ENCODE assay signal across 13 mouse cellular contexts in the genomic region with DNA sequence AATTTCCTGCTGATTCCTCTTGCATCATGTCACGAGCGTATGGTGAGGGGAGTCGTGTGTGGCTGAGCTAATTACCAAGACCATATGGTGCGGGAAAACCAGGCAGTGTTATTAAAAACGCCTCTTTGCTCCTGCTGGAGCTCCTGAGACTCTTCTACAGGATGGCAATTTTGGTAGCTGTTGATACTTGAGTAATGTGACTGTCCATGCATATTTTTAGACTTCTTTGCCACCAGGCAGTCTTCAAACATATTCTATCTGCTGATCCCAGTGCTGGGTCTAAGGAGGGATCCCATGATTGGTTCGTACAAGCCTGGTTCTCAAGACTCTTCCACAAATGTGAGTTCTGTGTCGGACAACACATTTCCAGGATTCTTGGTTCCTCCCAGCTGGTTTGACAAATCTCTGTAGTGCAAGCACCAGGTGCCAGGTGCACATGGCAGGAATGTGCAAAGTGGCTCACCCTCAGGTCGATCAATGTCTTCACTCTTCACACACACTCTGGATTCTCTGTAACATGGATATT. TPM values are rescaled to one million over a fixed set of nuclear protein-coding genes. Genes with fewer than 3 reads are reported as not detected.
DNase-seq lines count a peak whose midpoint lies in the region; ATAC-seq lines count a peak whose summit lies in the region.
"Had no signal": no experiment of that assay in that cellular context is flagged by ENCODE, and none has a peak within 500 bp of the region (broad histone marks: within the 10 kb centered on the region; RNA-seq: fewer than 3 reads in every experiment).

No protein-coding gene starts in this region.

- H3K27me3 ChIP-seq in midbrain, embryonic 15.5 days (replicated peaks) = no peaks in the 10 kb centered on the region
- no peaks in the 10 kb centered on the region for H3K27me3 ChIP-seq in midbrain, embryonic 10.5 days (ENCODE audit: low read depth, poor library complexity, severe bottlenecking)
- H3K27me3 ChIP-seq in neural tube, embryonic 15.5 days (replicated peaks) = no peaks in the 10 kb centered on the region
- H3K27me3 ChIP-seq: liver, embryonic 13.5 days had no signal

- no peaks in the 10 kb centered on the region for H3K4me1 ChIP-seq in midbrain, embryonic 15.5 days
- peaks cover 3% of the 10 kb centered on the region for H3K4me1 ChIP-seq in midbrain, embryonic 10.5 days
- H3K4me1 ChIP-seq in neural tube, embryonic 15.5 days = peaks cover 6% of the 10 kb centered on the region; the same call in 1 of the 2 replicates
- H3K4me1 ChIP-seq: liver, embryonic 13.5 days had no signal

- WGBS in midbrain, embryonic 15.5 days = 65% methylated on average over 8 of the region's 8 CpGs
- 85% methylated on average over 8 of the region's 8 CpGs for WGBS in midbrain, embryonic 10.5 days
- 51% methylated on average over 8 of the region's 8 CpGs for WGBS in neural tube, embryonic 15.5 days

- no peaks in the 10 kb centered on the region for H3K9me3 ChIP-seq in midbrain, embryonic 15.5 days
- H3K9me3 ChIP-seq in midbrain, embryonic 10.5 days (replicated peaks) = no peaks in the 10 kb centered on the region
- no peaks in the 10 kb centered on the region for H3K9me3 ChIP-seq in neural tube, embryonic 15.5 days (replicated peaks)
- H3K9me3 ChIP-seq: liver, embryonic 13.5 days had no signal

- DNase-seq in frontal cortex, adult 2 months (ENCODE audit: extremely low spot score in 1 of 2, low spot score in 1 of 2) = peak; percentile 35 to 47
- no peak for DNase-seq in frontal cortex, postnatal 25 days (ENCODE audit: low spot score in 2 of 2)
- no peak for DNase-seq in midbrain, embryonic 10.5 days (ENCODE audit: low spot score)
- peak; percentile 72 to 75 for DNase-seq in cerebellum, postnatal 36 days
- DNase-seq in B cell, adult 2 months = no peak
- no peak for DNase-seq in gastrocnemius, postnatal 4 days (ENCODE audit: low spot score in 2 of 2)
- DNase-seq: kidney, postnatal 25 days; liver, embryonic 13.5 days had no signal

- H3K27ac ChIP-seq in midbrain, embryonic 15.5 days = no peak overlapping the region
- no peak overlapping the region for H3K27ac ChIP-seq in midbrain, embryonic 10.5 days (replicated peaks)
- H3K27ac ChIP-seq in neural tube, embryonic 15.5 days (replicated peaks) = no peak overlapping the region
- H3K27ac ChIP-seq: liver, embryonic 13.5 days had no signal

- ATAC-seq in midbrain, embryonic 15.5 days (replicated peaks) = peak; percentile 66; the same call in 1 of the 2 replicates
- peak; percentile 45; the same call in 1 of the 2 replicates for ATAC-seq in neural tube, embryonic 15.5 days (ENCODE audit: low FRiP score)

- H3K36me3 ChIP-seq in midbrain, embryonic 15.5 days (replicated peaks) = no peaks in the 10 kb centered on the region
- H3K36me3 ChIP-seq in midbrain, embryonic 10.5 days = no peaks in the 10 kb centered on the region
- no peaks in the 10 kb centered on the region for H3K36me3 ChIP-seq in neural tube, embryonic 15.5 days
- H3K36me3 ChIP-seq: liver, embryonic 13.5 days had no signal

- no peak overlapping the region for H3K4me2 ChIP-seq in midbrain, embryonic 15.5 days
- no peak overlapping the region for H3K4me2 ChIP-seq in neural tube, embryonic 15.5 days
- H3K4me2 ChIP-seq: liver, embryonic 13.5 days had no signal

- no peak overlapping the region for H3K4me3 ChIP-seq in midbrain, embryonic 15.5 days
- H3K4me3 ChIP-seq in midbrain, embryonic 10.5 days = no peak overlapping the region
- H3K4me3 ChIP-seq in neural tube, embryonic 15.5 days (replicated peaks) = no peak overlapping the region
- H3K4me3 ChIP-seq: liver, embryonic 13.5 days had no signal

- no peak overlapping the region for H3K9ac ChIP-seq in midbrain, embryonic 15.5 days
- H3K9ac ChIP-seq in neural tube, embryonic 15.5 days (replicated peaks) = no peak overlapping the region
- H3K9ac ChIP-seq: liver, embryonic 13.5 days had no signal

RNA-seq across cellular contexts. Expression of a gene that starts 52.3 kb away (rescaled TPM):
- polyA plus RNA-seq in frontal cortex, adult 2 months (2012; rRNA removed) = 0.06 TPM in 1 of 2 replicates, not detected in the other
- polyA plus RNA-seq in midbrain, embryonic 15.5 days (2015; fragmentation: Nextera tagmentation; extraction: Ambion mirVana) = not detected in 2 replicates
- not detected in 2 replicates for polyA plus RNA-seq in midbrain, embryonic 10.5 days (2016; fragmentation: Nextera tagmentation; extraction: Ambion mirVana)
- polyA plus RNA-seq in neural tube, embryonic 15.5 days (2015; fragmentation: Nextera tagmentation; extraction: Ambion mirVana) = 0.14 TPM in 1 of 2 replicates, not detected in the other
- not detected for total RNA-seq in gastrocnemius, postnatal 4 days (2021)
- total RNA-seq: adrenal gland, postnatal 4 days; megakaryocyte, adult 5-6 weeks had no signal
- polyA plus RNA-seq: C2C12; liver, embryonic 13.5 days had no signal

Comparison
In these comparisons a context has a peak if more than half of its experiments do, and no peak if none do; other contexts are left out.
1. DNase-seq: peak in frontal cortex, adult 2 months (2 of 2) and cerebellum, postnatal 36 days (2 of 2); none in frontal cortex, postnatal 25 days (0 of 2), midbrain, embryonic 10.5 days (single experiment), B cell, adult 2 months (0 of 2) and gastrocnemius, postnatal 4 days (0 of 2).